Mouse (Mus musculus): ENCODE data around the gene Fkbp15. TPM values are rescaled to one million over a fixed set of nuclear protein-coding genes. Genes with fewer than 3 reads are reported as not detected.

Gene Fkbp15
- total RNA-seq (2023): 76.0 TPM

GRCm38 (mm10) chr4:62360088-62360804, at the start of gene Fkbp15, which contains the start of gene Slc31a1:
TSS of gene Fkbp15 (minus strand) at chr4:62360548.
TSS of gene Slc31a1 (plus strand) at chr4:62360727.

GRCm38 (mm10) chr4:62408601-62409282, 48.4 kb upstream of the Fkbp15 start, which contains the start of the genes Cdc26 and Prpf4:
TSS of gene Cdc26 (minus strand) at chr4:62408642.
TSS of gene Prpf4 (plus strand) at chr4:62408797.

GRCm38 (mm10) chr4:62262276-62262675, 98.1 kb downstream of the Fkbp15 start, which contains the start of gene Slc31a2:
TSS of gene Slc31a2 (plus strand) at chr4:62262562.

Other genes with a start within 250 kb of the Fkbp15 start
- gene Mup21, start 209.7 kb downstream of the Fkbp15 start, total RNA-seq (2023): not detected
- not detected for gene Zfp37, start 129.5 kb downstream of the Fkbp15 start, total RNA-seq (2023)
- 4.0 TPM for gene Slc31a2, start 98.0 kb downstream of the Fkbp15 start, total RNA-seq (2023)
- 9.2 TPM for gene Slc31a1, start 179 bp upstream of the Fkbp15 start, total RNA-seq (2023)
- gene Cdc26, start 48.1 kb upstream of the Fkbp15 start, total RNA-seq (2023): 41.9 TPM
- gene Prpf4, start 48.2 kb upstream of the Fkbp15 start, total RNA-seq (2023): 21.8 TPM
- gene Rnf183, start 74.7 kb upstream of the Fkbp15 start, total RNA-seq (2023): not detected
- not detected for gene Wdr31, start 110.3 kb upstream of the Fkbp15 start, total RNA-seq (2023)
- 0.95 TPM for gene Bspry, start 119.5 kb upstream of the Fkbp15 start, total RNA-seq (2023)
- not detected for gene Hdhd3, start 142.9 kb upstream of the Fkbp15 start, total RNA-seq (2023)
- gene Alad, start 159.4 kb upstream of the Fkbp15 start, total RNA-seq (2023): 12.1 TPM
- 16.0 TPM for gene Pole3, start 164.5 kb upstream of the Fkbp15 start, total RNA-seq (2023)
- 2.6 TPM for gene 4933430I17Rik, start 164.8 kb upstream of the Fkbp15 start, total RNA-seq (2023)
- gene Rgs3, start 199.3 kb upstream of the Fkbp15 start, total RNA-seq (2023): 81.4 TPM